Mouse (Mus musculus) lung, embryonic 16.5 days (tissue): ENCODE measurements around the gene Lyz1. TPM values are rescaled to one million over a fixed set of nuclear protein-coding genes. Genes with fewer than 3 reads are reported as not detected.

Experiments
- ATAC-seq: fragments of 200-750 bp; cut with Nextera tagmentation; 2 replicates; pipeline ENCODE4 v1.8.0; 2017; ENCODE audit warnings: low read depth, mild to moderate bottlenecking, moderate library complexity
- H3K27ac ChIP-seq: fragments of 300-500 bp; sonication (generic); 2 replicates; pipeline ENCODE4 v1.5.1; 2014; ENCODE audit warnings: mild to moderate bottlenecking, control low read depth, low read length
- H3K27me3 ChIP-seq: fragments of 300-500 bp; sonication (generic); 2 replicates; pipeline ENCODE4 v1.6.1; 2014; ENCODE audit warnings: low read depth, low read length, mixed read lengths; ENCODE audit not compliant: control insufficient read depth, insufficient read depth
- H3K36me3 ChIP-seq: fragments of 300-500 bp; sonication (generic); 2 replicates; pipeline ENCODE4 v1.6.1; 2014; ENCODE audit warnings: low read length; ENCODE audit not compliant: control insufficient read depth, insufficient read depth
- H3K4me1 ChIP-seq: fragments of 300-500 bp; sonication (generic); replicated peaks from 2 replicates; pipeline ENCODE4 v1.6.1; 2014; ENCODE audit warnings: low read length, mixed read lengths; ENCODE audit not compliant: control insufficient read depth, insufficient read depth
- H3K4me2 ChIP-seq: fragments of 300-500 bp; sonication (generic); 2 replicates; pipeline ENCODE4 v1.6.1; 2014; ENCODE audit warnings: low read depth, low read length, control low read depth
- H3K4me3 ChIP-seq: fragments of 300-500 bp; sonication (generic); 2 replicates; pipeline ENCODE4 v1.5.1; 2014; ENCODE audit warnings: mild to moderate bottlenecking, low read length, control low read depth
- H3K9ac ChIP-seq: fragments of 300-500 bp; sonication (generic); 2 replicates; pipeline ENCODE4 v1.6.1; 2014; ENCODE audit warnings: low read length, control low read depth
- H3K9me3 ChIP-seq: fragments of 300-500 bp; sonication (generic); 2 replicates; pipeline ENCODE4 v1.6.1; 2016; ENCODE audit warnings: low read length; ENCODE audit not compliant: control insufficient read depth
- WGBS: fragments of 180-500 bp; shearing (Covaris S2); extraction: QIAGEN DNeasy Blood & Tissue Kit; methylation state at CpG from one replicate; pipeline ENCODE4 v1.1.7; 2014; 5-methylcytosine and 5-hydroxymethylcytosine counted together
- polyA plus RNA-seq: library from polyadenylated mRNA; unstranded; fragments of >200 nt; fragmentation: Nextera tagmentation; extraction: Ambion mirVana; gene quantifications from 2 replicates; pipeline ENCODE4 v1.2.1, GENCODE M21; 2015

The Lyz1 gene
- polyA plus RNA-seq, 1 experiment from 2014 or later = 2.5 TPM

DNA sequence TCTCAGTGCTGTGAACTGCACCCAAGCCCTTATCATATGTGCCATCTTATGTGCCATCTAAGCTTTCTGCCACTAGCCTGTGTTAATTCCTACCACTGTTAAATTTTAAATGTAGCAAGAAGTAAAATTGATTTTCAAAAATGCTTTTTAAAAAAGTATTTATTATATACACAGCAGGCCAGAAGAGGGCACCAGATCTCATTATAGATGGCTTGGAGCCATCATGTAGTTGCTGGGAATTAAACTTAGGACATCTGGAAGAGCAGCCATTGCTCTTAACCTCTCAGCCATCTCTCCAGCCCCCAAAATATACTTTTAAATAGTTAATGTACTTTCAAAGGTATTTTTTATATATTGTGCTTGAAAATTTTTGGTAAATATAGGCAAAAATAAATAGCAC, 20.6 kb downstream of the Lyz1 start:
- no peak overlapping the region for H3K4me2 ChIP-seq
- H3K27ac ChIP-seq = no peak overlapping the region
- no peak overlapping the region for H3K4me3 ChIP-seq
- no peaks in the 10 kb centered on the region for H3K4me1 ChIP-seq
- no peak overlapping the region for H3K9ac ChIP-seq
- H3K27me3 ChIP-seq = no peaks in the 10 kb centered on the region
- no peaks in the 10 kb centered on the region for H3K9me3 ChIP-seq
- no peaks in the 10 kb centered on the region for H3K36me3 ChIP-seq
- ATAC-seq = no peak

DNA sequence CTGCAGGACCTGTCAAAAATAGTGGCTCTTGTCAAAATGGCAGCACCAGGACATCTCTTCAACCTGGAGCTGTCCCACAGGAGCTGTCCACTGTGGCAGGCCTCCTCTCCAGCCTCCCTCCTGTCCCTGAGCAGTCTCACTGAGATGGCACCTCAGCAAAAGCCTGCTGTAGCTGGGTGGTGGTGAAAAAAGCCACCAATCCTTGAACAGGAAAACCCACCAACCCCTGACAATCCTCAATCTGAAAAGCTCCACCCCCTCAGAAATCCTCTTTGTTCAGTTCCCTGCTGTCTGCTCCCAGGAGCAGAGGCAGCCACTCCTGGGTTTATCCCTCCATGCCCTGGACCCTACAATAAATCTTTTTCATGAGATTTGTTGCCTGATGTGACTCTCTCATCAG, 32.8 kb downstream of the Lyz1 start:
- Histone ChIP-seq H3K4me2 (no peak overlapping the region), H3K4me3 (no peak overlapping the region), H3K9ac (no peak overlapping the region), H3K4me1 (no peaks in the 10 kb centered on the region), H3K36me3 (no peaks in the 10 kb centered on the region), H3K27ac (no peak overlapping the region), H3K9me3 (no peaks in the 10 kb centered on the region), H3K27me3 (no peaks in the 10 kb centered on the region)
- ATAC-seq = no peak

GRCm38 (mm10) chr10:117238603-117239002, 54.1 kb downstream of the Lyz1 start, which contains the start of gene 9530003J23Rik:
TSS of gene 9530003J23Rik (minus strand) at chr10:117238703.
- Histone ChIP-seq H3K9me3 (no peaks in the 10 kb centered on the region), H3K4me2 (no peak within 1 kb of the TSS), H3K27ac (no peak within 1 kb of the TSS), H3K9ac (no peak within 1 kb of the TSS), H3K27me3 (no peaks in the 10 kb centered on the region), H3K36me3 (no peaks in the 10 kb centered on the region), H3K4me3 (no peak within 1 kb of the TSS), H3K4me1 (no peaks in the 10 kb centered on the region)
- WGBS = 76% methylated on average over 12 of the region's 12 CpGs
- ATAC-seq = no peak

Other genes starting within 250 kb of the Lyz1 start
- 0.49 and 0.65 TPM in 2 replicates for gene Lrrc10, start 247.5 kb downstream of the Lyz1 start, polyA plus RNA-seq
- 213 and 228 TPM in 2 replicates for gene Cct2, start 229.1 kb downstream of the Lyz1 start, polyA plus RNA-seq
- gene Frs2, start 144.3 kb downstream of the Lyz1 start, polyA plus RNA-seq = 19.4 and 20.8 TPM in 2 replicates
- 53.2 and 56.5 TPM in 2 replicates for gene Yeats4, start 68.4 kb downstream of the Lyz1 start, polyA plus RNA-seq
- 0.20 TPM in 1 of 2 replicates, not detected in the other for gene 9530003J23Rik, start 54.2 kb downstream of the Lyz1 start, polyA plus RNA-seq
- gene Lyz2, start 10.5 kb downstream of the Lyz1 start, polyA plus RNA-seq = 207 and 250 TPM in 2 replicates
- gene Cpsf6, start 87.1 kb upstream of the Lyz1 start, polyA plus RNA-seq = 151 and 162 TPM in 2 replicates